Mouse (Mus musculus): ENCODE results near the gene Ubox5. TPM values are rescaled to one million over a fixed set of nuclear protein-coding genes. Genes with fewer than 3 reads are reported as not detected.

Ubox5 gene
- 15.9 and 17.2 TPM in 2 replicates for polyA plus RNA-seq (2014; fragmentation: Nextera tagmentation; extraction: Ambion mirVana)

GRCm38 (mm10) chr2:130629839-130630203, at the start of gene Ubox5, which contains the start of gene Fastkd5:
Ubox5 (minus strand) TSS chr2:130630038.
Fastkd5 (minus strand) TSS chr2:130630027.
- WGBS: under 1% methylated on average over 25 of the region's 25 CpGs
- Histone ChIP-seq H3K4me2 (ENCODE audit: low read length) (peak within 1 kb of the TSS; percentile 91), H3K9me3 (ENCODE audit: control insufficient read depth, low read length) (no peaks in the 10 kb centered on the region), H3K4me1 (replicated peaks; ENCODE audit: control insufficient read depth, insufficient read depth, low read length) (peaks cover 17% of the 10 kb centered on the region), H3K27me3 (replicated peaks; ENCODE audit: control insufficient read depth, insufficient read depth, low read length) (peaks cover 14% of the 10 kb centered on the region), H3K9ac (ENCODE audit: low read length) (peak within 1 kb of the TSS; percentile 93), H3K36me3 (ENCODE audit: control insufficient read depth, insufficient read depth, low read length) (peaks cover 27% of the 10 kb centered on the region), H3K4me3 (ENCODE audit: low read depth, low read length) (peak within 1 kb of the TSS; percentile 97), H3K27ac (ENCODE audit: low read depth) (peak within 1 kb of the TSS; percentile 51)
- peak; percentile 98 for DNase-seq (ENCODE audit: low spot score)
- ATAC-seq (replicated peaks; ENCODE audit: low FRiP score, low TSS enrichment, low read depth): peak; percentile 79

GRCm38 (mm10) chr2:130679154-130679553, 49.3 kb upstream of the Ubox5 start:
- peaks cover 87% of the 10 kb centered on the region for H3K36me3 ChIP-seq (ENCODE audit: control insufficient read depth, insufficient read depth, low read length)

GRCm38 (mm10) chr2:130677211-130677610, 47.4 kb upstream of the Ubox5 start:
- no peak overlapping the region for H3K4me3 ChIP-seq (ENCODE audit: low read depth, low read length)
- no peaks in the 10 kb centered on the region for H3K9me3 ChIP-seq (ENCODE audit: control insufficient read depth, low read length)
- no peak overlapping the region for H3K9ac ChIP-seq (ENCODE audit: low read length)
- no peak for DNase-seq (ENCODE audit: low spot score)
- no peak for ATAC-seq (replicated peaks; ENCODE audit: low FRiP score, low TSS enrichment, low read depth)
- H3K4me1 ChIP-seq (replicated peaks; ENCODE audit: control insufficient read depth, insufficient read depth, low read length): no peaks in the 10 kb centered on the region
- no peak overlapping the region for H3K27ac ChIP-seq (ENCODE audit: low read depth)
- H3K4me2 ChIP-seq (ENCODE audit: low read length): no peak overlapping the region
- H3K36me3 ChIP-seq (ENCODE audit: control insufficient read depth, insufficient read depth, low read length): peaks cover 93% of the 10 kb centered on the region
- H3K27me3 ChIP-seq (replicated peaks; ENCODE audit: control insufficient read depth, insufficient read depth, low read length): no peaks in the 10 kb centered on the region
- 83% methylated on average over 10 of the region's 10 CpGs for WGBS

More at GRCm38 (mm10) chr2:130679154-130679553, 49.3 kb upstream of the Ubox5 start:
- WGBS: 94% methylated on average over 12 of the region's 12 CpGs
- Histone ChIP-seq H3K4me3 (ENCODE audit: low read depth, low read length) (no peak overlapping the region), H3K27me3 (replicated peaks; ENCODE audit: control insufficient read depth, insufficient read depth, low read length) (no peaks in the 10 kb centered on the region), H3K27ac (ENCODE audit: low read depth) (no peak overlapping the region), H3K9ac (ENCODE audit: low read length) (no peak overlapping the region), H3K4me1 (replicated peaks; ENCODE audit: control insufficient read depth, insufficient read depth, low read length) (no peaks in the 10 kb centered on the region), H3K9me3 (ENCODE audit: control insufficient read depth, low read length) (no peaks in the 10 kb centered on the region), H3K4me2 (ENCODE audit: low read length) (no peak overlapping the region)
- ATAC-seq (replicated peaks; ENCODE audit: low FRiP score, low TSS enrichment, low read depth) (no peak), DNase-seq (ENCODE audit: low spot score) (no peak)

- H3K36me3 ChIP-seq (ENCODE audit: control insufficient read depth, insufficient read depth, low read length): peaks cover 16% of the 10 kb centered on the region
- H3K9me3 ChIP-seq (ENCODE audit: control insufficient read depth, low read length): no peaks in the 10 kb centered on the region
- DNase-seq (ENCODE audit: low spot score) (peak; percentile 87), ATAC-seq (replicated peaks; ENCODE audit: low FRiP score, low TSS enrichment, low read depth) (peak; percentile 51; the same call in 1 of the 2 replicates)
- H3K4me1 ChIP-seq (replicated peaks; ENCODE audit: control insufficient read depth, insufficient read depth, low read length): peaks cover 17% of the 10 kb centered on the region; the same call in 1 of the 2 replicates
- no peaks in the 10 kb centered on the region for H3K27me3 ChIP-seq (replicated peaks; ENCODE audit: control insufficient read depth, insufficient read depth, low read length)
- peak within 1 kb of the TSS; percentile 83; the same call in 1 of the 2 replicates for H3K27ac ChIP-seq (ENCODE audit: low read depth)
- H3K9ac ChIP-seq (ENCODE audit: low read length): peak within 1 kb of the TSS; percentile 78
- H3K4me2 ChIP-seq (ENCODE audit: low read length): peak within 1 kb of the TSS; percentile 96
- H3K4me3 ChIP-seq (ENCODE audit: low read depth, low read length): peak within 1 kb of the TSS; percentile 76
- whole genome bisulfite sequencing: under 1% methylated on average over 31 of the region's 31 CpGs
Observed at GRCm38 (mm10) chr2:130667559-130667958, 37.7 kb upstream of the Ubox5 start, which contains the start of gene Itpa. Itpa (plus strand) TSS chr2:130667610.

- ATAC-seq (replicated peaks; ENCODE audit: low FRiP score, low TSS enrichment, low read depth) (peak; percentile 97), DNase-seq (ENCODE audit: low spot score) (peak; percentile 97)
- Histone ChIP-seq H3K9me3 (ENCODE audit: control insufficient read depth, low read length) (no peaks in the 10 kb centered on the region), H3K36me3 (ENCODE audit: control insufficient read depth, insufficient read depth, low read length) (peaks cover 34% of the 10 kb centered on the region), H3K27me3 (replicated peaks; ENCODE audit: control insufficient read depth, insufficient read depth, low read length) (no peaks in the 10 kb centered on the region), H3K4me2 (ENCODE audit: low read length) (peak within 1 kb of the TSS; percentile 54), H3K4me3 (ENCODE audit: low read depth, low read length) (peak within 1 kb of the TSS; percentile 66), H3K4me1 (replicated peaks; ENCODE audit: control insufficient read depth, insufficient read depth, low read length) (peaks cover 17% of the 10 kb centered on the region; the same call in 1 of the 2 replicates), H3K9ac (ENCODE audit: low read length) (peak within 1 kb of the TSS; percentile 89), H3K27ac (ENCODE audit: low read depth) (peak within 1 kb of the TSS; percentile 99)
- WGBS: under 1% methylated on average over 40 of the region's 40 CpGs
Observed at GRCm38 (mm10) chr2:130664102-130664701, 34.4 kb upstream of the Ubox5 start, which contains the start of gene Ddrgk1. Ddrgk1 (minus strand) TSS chr2:130664659.

GRCm38 (mm10) chr2:130663342-130663741, 33.5 kb upstream of the Ubox5 start:
- Histone ChIP-seq H3K4me2 (ENCODE audit: low read length) (peak overlapping the region; percentile 54), H3K36me3 (ENCODE audit: control insufficient read depth, insufficient read depth, low read length) (peaks cover 43% of the 10 kb centered on the region), H3K4me3 (ENCODE audit: low read depth, low read length) (peak overlapping the region; percentile 66; the same call in 1 of the 2 replicates), H3K27ac (ENCODE audit: low read depth) (no peak overlapping the region; the same call in 1 of the 2 replicates), H3K4me1 (replicated peaks; ENCODE audit: control insufficient read depth, insufficient read depth, low read length) (peaks cover 15% of the 10 kb centered on the region; the same call in 1 of the 2 replicates), H3K9me3 (ENCODE audit: control insufficient read depth, low read length) (no peaks in the 10 kb centered on the region), H3K9ac (ENCODE audit: low read length) (peak overlapping the region; percentile 89), H3K27me3 (replicated peaks; ENCODE audit: control insufficient read depth, insufficient read depth, low read length) (no peaks in the 10 kb centered on the region)
- ATAC-seq (replicated peaks; ENCODE audit: low FRiP score, low TSS enrichment, low read depth): no peak
- DNase-seq (ENCODE audit: low spot score): no peak
- 90% methylated on average over 11 of the region's 11 CpGs for WGBS

GRCm38 (mm10) chr2:130658530-130658929, 28.7 kb upstream of the Ubox5 start:
- no peak overlapping the region for H3K4me3 ChIP-seq (ENCODE audit: low read depth, low read length)
- ATAC-seq (replicated peaks; ENCODE audit: low FRiP score, low TSS enrichment, low read depth) (no peak), DNase-seq (ENCODE audit: low spot score) (no peak)
- peaks cover 5% of the 10 kb centered on the region; the same call in 1 of the 2 replicates for H3K4me1 ChIP-seq (replicated peaks; ENCODE audit: control insufficient read depth, insufficient read depth, low read length)
- no peak overlapping the region for H3K4me2 ChIP-seq (ENCODE audit: low read length)
- H3K9me3 ChIP-seq (ENCODE audit: control insufficient read depth, low read length): no peaks in the 10 kb centered on the region
- no peak overlapping the region for H3K27ac ChIP-seq (ENCODE audit: low read depth)
- H3K9ac ChIP-seq (ENCODE audit: low read length): no peak overlapping the region
- H3K27me3 ChIP-seq (replicated peaks; ENCODE audit: control insufficient read depth, insufficient read depth, low read length): no peaks in the 10 kb centered on the region
- peaks cover 89% of the 10 kb centered on the region for H3K36me3 ChIP-seq (ENCODE audit: control insufficient read depth, insufficient read depth, low read length)
- 98% methylated on average over 10 of the region's 10 CpGs for WGBS

- DNase-seq (ENCODE audit: low spot score) (no peak), ATAC-seq (replicated peaks; ENCODE audit: low FRiP score, low TSS enrichment, low read depth) (no peak)
- no peak overlapping the region for H3K27ac ChIP-seq (ENCODE audit: low read depth)
- peaks cover 96% of the 10 kb centered on the region for H3K36me3 ChIP-seq (ENCODE audit: control insufficient read depth, insufficient read depth, low read length)
- no peak overlapping the region for H3K4me2 ChIP-seq (ENCODE audit: low read length)
- H3K9me3 ChIP-seq (ENCODE audit: control insufficient read depth, low read length): no peaks in the 10 kb centered on the region
- no peaks in the 10 kb centered on the region for H3K4me1 ChIP-seq (replicated peaks; ENCODE audit: control insufficient read depth, insufficient read depth, low read length)
- no peaks in the 10 kb centered on the region for H3K27me3 ChIP-seq (replicated peaks; ENCODE audit: control insufficient read depth, insufficient read depth, low read length)
- no peak overlapping the region for H3K4me3 ChIP-seq (ENCODE audit: low read depth, low read length)
- H3K9ac ChIP-seq (ENCODE audit: low read length): no peak overlapping the region
- WGBS: 85% methylated on average over 6 of the region's 6 CpGs
Observed at GRCm38 (mm10) chr2:130657541-130657940, 27.7 kb upstream of the Ubox5 start.
